Mouse (Mus musculus): ENCODE measurements around the gene S100a3. TPM values are rescaled to one million over a fixed set of nuclear protein-coding genes. Genes with fewer than 3 reads are reported as not detected.

S100a3 gene
- total RNA-seq, 2 experiments from 2014 or later = not detected

- DNase-seq = peak; percentile 50 to 55
- intact Hi-C loops (cut with DNase I) = no loop called here
Measured at GRCm38 (mm10) chr3:90599401-90599800, 39.0 kb downstream of the S100a3 start.

GRCm38 (mm10) chr3:90600036-90600435 is 39.7 kb downstream of the S100a3 start:
- intact Hi-C loops (cut with DNase I) = no loop called here
- no peak for DNase-seq

- intact Hi-C loops (cut with DNase I) = no loop called here
- peak in 1 of 2 experiments; percentile 67 for DNase-seq
Measured at GRCm38 (mm10) chr3:90600458-90601195, 40.2 kb downstream of the S100a3 start.

DNA sequence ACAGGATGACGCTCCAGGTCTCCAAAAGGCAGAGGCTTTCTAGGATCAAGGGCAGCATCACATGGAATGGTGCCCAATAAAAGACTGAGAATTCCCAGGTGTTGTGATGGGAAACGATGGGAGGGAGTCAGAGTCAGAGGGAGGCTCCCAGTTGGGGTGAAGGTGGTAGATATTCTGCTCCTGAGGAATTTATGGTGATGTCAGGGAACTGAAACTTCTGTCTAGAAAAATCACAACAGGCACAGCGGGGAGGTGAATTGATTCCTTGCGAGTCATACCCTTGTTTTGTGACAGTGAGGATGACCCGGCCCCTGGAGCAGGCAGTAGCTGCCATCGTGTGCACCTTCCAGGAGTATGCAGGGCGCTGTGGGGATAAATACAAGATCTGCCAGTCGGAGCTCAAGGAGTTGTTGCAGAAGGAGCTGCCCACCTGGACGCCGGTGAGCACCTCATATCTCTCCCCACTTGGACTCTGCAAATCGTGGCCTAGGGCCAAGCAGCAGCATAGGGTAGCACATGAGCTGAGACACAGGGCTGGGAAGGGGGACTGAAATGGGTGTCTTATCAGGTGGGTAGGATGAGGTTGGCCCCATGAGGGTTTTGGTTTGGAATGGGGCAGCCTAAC is 41.2 kb downstream of the S100a3 start, which contains the start of gene Gm42674:
Gm42674 (plus strand) TSS at position 419 of the 625 bp plus-strand sequence.
- intact Hi-C loops (cut with DNase I) = no loop called here
- no peak for DNase-seq

- peak in 1 of 2 experiments; percentile 62 for DNase-seq
- intact Hi-C loops (cut with DNase I) = no loop called here
Measured at GRCm38 (mm10) chr3:90603623-90604022, 43.2 kb downstream of the S100a3 start, which contains the start of gene S100a4. S100a4 (plus strand) TSS chr3:90603771.

DNA sequence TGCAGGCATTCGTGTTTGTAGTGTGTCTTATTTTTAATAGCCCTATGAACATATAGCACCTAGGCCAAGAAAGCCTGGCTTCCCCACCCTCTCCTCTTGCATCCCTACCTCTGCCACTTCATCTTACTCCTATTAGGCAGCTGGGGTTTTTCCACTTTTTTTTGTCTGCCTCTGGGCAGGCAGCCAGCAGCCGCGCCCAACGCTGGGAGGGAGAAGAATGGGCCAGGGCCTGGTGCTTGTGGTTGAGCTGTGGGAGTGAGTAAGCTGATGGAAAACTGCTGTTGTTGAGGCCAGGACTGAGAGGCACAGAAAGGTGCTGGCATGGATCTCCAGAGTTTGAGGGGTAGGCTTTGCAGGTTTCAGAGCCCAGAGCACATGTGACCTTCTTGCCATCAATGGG is 44.0 kb downstream of the S100a3 start:
- intact Hi-C loops (cut with DNase I) = no loop called here

GRCm38 (mm10) chr3:90605049-90605448 is 44.7 kb downstream of the S100a3 start:
- intact Hi-C loops (cut with DNase I) = no loop called here
- DNase-seq = no peak

More for the DNA sequence above, 44.0 kb downstream of the S100a3 start:
- peak; percentile 85 to 87 for DNase-seq

- intact Hi-C loops (cut with DNase I) = no loop called here
- DNase-seq = no peak
Measured at GRCm38 (mm10) chr3:90605736-90606135, 45.4 kb downstream of the S100a3 start.

DNA sequence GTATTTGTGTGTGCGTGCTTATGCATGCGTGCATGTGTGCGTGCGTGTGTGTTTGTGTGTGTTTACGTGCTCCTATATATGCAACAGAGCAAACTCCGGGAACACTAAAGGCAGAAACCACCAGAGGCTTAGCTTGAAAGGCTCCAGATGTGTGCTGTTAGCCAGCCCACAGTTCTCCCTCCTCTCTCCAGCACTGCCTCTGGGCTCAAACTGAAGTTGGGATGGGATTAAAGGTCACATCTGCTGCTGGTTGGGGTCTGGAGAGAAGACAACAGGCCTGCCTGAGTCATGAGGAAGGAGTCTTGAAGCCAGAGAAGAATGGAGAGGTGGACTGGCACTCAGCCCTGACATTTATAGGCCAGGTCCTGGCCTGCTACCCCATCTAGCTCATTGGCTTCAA is 45.8 kb downstream of the S100a3 start:
- intact Hi-C loops (cut with DNase I) = no loop called here
- DNase-seq = peak; percentile 57 to 61

- no peak for DNase-seq
- intact Hi-C loops (cut with DNase I) = no loop called here
Measured at GRCm38 (mm10) chr3:90607361-90607760, 47.0 kb downstream of the S100a3 start.

- intact Hi-C loops (cut with DNase I) = no loop called here
Measured at GRCm38 (mm10) chr3:90608223-90608622, 47.8 kb downstream of the S100a3 start, which contains the start of gene S100a5. S100a5 (plus strand) TSS chr3:90608523.

DNA sequence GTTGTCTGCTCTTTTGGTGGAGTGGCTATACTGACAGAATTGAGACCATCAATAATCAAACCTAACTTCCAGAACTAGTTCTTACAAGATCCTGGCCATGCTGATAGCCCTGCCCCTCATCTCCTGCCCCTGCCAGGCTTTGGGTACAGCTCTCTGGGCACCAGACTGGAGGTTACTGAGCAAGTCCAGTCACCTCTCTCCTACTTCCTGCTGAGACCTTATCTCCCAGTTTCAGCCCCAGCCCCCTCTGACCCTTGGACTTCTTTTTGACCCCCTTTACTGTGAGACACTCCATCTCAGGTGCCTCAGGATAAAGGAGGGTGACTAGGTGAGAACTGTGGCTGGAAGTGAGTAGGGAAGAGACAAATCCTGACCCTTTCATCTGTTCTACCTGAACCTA is 48.7 kb downstream of the S100a3 start:
- intact Hi-C loops (cut with DNase I) = no loop called here
- no peak for DNase-seq

More at GRCm38 (mm10) chr3:90608223-90608622, 47.8 kb downstream of the S100a3 start, which contains the start of gene S100a5:
- no peak for DNase-seq

- intact Hi-C loops (cut with DNase I) = no loop called here
- DNase-seq = no peak
Measured at GRCm38 (mm10) chr3:90611494-90611893, 51.1 kb downstream of the S100a3 start.

- intact Hi-C loops (cut with DNase I) = no loop called here
- no peak for DNase-seq
Measured at GRCm38 (mm10) chr3:90612061-90612460, 51.7 kb downstream of the S100a3 start.

- DNase-seq = peak; percentile 71 to 78
- intact Hi-C loops (cut with DNase I) = no loop called here
Measured at GRCm38 (mm10) chr3:90612728-90613291, 52.4 kb downstream of the S100a3 start, which contains the start of gene S100a6. S100a6 (plus strand) TSS chr3:90612882.

DNA sequence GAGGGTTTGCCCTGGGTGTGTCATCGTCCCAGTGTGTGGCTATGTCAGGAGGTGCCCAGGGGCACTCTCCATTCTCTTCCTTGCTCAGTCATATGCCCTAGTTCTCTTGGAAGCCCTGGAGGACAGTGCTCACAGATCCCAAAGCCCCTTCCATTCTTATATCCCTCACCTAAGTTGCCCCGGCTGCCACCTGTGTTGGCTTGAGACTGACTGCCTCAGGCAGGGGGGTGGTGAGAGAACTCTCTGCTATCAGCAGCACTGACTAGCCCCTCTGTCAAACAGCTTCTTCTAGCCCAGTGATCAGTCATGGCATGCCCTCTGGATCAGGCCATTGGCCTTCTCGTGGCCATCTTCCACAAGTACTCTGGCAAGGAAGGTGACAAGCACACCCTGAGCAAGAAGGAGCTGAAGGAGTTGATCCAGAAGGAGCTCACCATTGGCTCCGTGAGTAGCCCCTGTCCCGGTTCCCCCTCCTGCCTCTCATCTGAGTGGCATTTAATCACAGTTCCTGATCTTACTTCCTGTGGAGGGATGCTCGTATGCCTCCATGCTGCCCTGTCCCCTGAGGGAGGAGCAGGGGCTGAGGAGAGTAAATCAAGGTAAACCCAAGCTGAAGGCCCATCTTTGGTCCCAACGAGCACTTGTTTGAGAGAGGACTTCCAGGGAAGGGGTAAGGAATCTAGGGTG is 53.2 kb downstream of the S100a3 start:
- DNase-seq = no peak
- intact Hi-C loops (cut with DNase I) = loop anchor here (2.0 kb wide), 1 partner anchor 123 kb away; the partner anchor contains the start of gene Snapin

DNA sequence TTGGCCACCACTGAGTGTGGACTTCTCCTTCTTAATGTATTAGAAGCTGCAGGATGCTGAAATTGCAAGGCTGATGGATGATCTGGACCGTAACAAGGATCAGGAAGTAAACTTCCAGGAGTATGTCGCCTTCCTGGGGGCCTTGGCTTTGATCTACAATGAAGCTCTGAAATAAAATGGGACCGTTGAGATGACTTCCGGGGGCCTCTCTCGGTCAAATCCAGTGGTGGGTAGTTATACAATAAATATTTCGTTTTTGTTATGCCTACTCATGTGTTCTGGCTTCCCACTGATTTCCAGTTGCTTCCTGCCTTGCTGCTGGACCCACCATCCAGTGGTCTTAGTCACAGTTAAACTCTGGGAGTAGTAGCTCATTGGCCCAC is 53.8 kb downstream of the S100a3 start:
- no peak for DNase-seq
- intact Hi-C loops (cut with DNase I) = loop anchor here (2.0 kb wide), 1 partner anchor 123 kb away; the partner anchor contains the start of gene Snapin

DNA sequence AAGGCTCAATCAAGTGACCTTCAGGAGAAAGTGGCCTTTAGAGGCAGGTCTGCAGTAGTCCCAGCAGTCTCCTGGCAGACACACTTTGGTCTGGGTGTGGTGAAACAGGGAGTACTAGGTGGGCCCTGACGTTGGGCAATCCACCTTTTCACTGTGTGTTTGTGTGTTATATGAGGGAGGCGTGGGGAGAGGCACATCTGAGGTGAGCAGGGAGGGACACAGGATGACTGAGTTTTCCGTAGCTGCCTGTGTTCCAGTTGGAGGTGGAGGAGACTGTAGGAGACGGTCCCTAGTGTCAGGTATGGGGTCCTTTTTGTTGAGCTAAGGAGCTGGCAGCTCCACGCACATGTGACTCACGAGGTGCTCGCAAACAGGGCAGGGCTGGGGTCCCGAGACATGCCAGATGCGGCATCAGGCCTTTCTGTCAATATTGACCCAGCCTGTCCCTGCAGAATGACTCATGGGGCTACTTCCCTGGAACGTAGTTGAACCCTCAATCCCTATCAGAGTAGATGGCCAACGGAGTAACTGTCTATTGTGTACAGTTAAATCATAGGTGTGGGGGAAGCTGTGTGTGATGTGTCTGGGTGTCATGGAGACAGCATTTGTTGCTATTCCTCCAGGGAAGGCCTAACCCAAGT is 54.4 kb downstream of the S100a3 start:
- DNase-seq = no peak
- intact Hi-C loops (cut with DNase I) = loop anchor here (1.0 to 5.0 kb wide), 4 partner anchors 29 to 124 kb away; partner anchors contain the start of gene Snapin

DNA sequence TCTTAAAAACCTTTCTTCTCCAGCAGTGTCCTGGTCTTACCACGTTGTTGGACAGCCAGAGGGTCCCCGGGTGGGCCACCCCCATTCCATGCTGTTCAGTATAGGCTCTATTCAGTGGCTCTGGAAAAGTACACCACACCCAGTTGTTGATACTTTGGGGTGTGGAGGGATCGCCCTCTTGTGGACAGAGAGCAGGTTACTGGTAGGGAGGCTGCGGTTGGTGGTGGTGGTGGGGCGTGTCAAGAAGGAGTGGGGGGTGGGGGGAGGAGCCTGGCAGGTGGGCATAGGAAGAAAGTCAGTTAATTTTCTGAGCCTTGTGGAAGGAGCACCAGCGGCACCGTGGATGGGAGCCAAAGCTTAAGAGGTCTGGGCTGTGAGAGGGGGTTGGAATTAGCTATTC is 55.0 kb downstream of the S100a3 start:
- peak; percentile 84 to 89 for DNase-seq
- intact Hi-C loops (cut with DNase I) = loop anchor here (1.0 to 5.0 kb wide), 4 partner anchors 30 to 125 kb away; partner anchors contain the start of gene Snapin

GRCm38 (mm10) chr3:90615911-90616310 is 55.5 kb downstream of the S100a3 start:
- DNase-seq = no peak
- intact Hi-C loops (cut with DNase I) = loop anchor here (1.0 to 5.0 kb wide), 4 partner anchors 31 to 125 kb away; partner anchors contain the start of gene Snapin
